Mouse (Mus musculus): ENCODE data around the gene Bach1.

Gene Bach1

DNA sequence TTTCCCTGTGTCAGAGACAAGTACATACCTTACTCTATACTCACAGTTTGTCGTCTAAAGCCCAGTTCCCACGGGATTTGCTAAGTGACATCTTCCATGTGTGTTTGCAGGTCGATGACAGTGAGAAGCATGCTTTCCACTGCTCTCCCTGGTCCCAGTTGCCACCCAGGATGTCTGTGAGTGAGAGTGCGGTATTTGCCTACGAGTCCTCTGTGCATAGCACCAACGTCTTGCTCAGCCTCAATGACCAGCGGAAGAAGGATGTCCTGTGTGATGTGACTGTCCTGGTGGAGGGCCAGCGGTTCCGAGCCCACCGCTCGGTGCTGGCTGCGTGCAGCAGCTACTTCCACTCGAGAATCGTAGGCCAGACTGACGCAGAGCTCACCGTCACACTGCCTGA is 16.5 kb downstream of the Bach1 start:
- no peak for DNase-seq

DNA sequence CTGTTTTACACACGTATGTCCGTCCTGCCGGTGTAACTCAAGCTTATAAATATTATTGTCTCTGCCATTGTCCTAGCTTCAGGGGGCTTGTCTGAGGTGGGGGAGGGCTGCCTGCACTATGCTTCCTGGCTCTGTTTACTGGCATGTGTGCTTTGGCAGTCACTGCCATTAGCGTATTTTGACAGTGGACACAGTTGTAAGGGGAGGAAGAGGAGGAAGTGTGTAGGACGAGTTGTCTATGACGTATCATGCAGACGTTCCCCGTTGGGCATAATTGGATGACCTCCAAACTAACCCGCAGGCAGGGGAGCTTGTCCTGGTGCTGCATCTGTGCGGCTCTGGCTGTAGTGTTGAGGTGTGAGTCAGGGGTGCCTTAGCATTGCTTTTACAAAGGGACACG is 17.5 kb downstream of the Bach1 start:
- no peak for DNase-seq

DNA sequence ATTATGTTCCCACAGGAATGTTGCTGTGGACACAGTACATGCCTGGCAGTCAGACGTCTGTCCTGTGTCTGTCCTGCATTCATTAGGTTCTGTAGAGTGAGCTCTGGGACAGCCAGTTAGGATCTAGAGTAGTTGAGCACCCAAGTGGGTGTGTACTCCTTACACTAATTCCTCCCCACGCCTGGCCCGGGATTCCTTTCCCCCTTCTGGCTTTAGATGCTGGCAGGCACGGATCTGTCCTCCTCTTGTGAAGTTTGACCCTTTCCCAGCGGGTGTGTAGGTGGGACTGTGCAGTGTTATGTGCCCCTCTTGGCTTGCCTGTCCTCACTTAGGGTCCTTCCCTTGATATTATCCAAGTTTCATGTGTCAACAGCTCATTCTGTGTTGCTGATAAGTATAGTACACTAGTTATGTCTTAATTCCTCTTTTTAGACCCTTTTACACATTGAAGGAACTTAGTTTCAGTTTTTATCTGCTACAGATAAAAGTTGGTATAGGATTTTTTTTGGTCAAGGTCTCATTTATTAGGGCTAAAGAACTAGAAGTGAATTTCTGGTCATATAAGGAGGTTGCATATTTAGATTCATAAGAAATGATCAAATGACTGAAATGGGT is 18.4 kb downstream of the Bach1 start:
- DNase-seq = no peak

DNA sequence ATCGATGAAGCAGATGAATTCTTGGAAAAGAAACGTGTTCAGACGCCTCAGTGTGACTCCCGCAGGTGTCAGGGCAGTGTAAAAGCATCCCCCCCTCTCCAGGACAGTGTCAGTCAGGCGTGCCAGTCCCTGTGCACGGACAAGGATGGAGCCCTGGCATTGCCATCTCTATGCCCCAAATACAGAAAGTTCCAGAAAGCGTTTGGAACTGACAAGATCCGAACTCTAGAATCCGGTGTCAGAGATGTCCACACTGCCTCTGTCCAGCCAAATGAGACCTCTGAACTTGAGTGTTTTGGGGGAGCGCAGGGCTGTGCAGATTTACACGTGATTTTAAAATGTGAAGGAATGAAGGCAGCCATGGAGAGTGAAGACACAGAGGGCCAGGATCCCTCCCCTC is 20.3 kb downstream of the Bach1 start:
- DNase-seq = no peak

DNA sequence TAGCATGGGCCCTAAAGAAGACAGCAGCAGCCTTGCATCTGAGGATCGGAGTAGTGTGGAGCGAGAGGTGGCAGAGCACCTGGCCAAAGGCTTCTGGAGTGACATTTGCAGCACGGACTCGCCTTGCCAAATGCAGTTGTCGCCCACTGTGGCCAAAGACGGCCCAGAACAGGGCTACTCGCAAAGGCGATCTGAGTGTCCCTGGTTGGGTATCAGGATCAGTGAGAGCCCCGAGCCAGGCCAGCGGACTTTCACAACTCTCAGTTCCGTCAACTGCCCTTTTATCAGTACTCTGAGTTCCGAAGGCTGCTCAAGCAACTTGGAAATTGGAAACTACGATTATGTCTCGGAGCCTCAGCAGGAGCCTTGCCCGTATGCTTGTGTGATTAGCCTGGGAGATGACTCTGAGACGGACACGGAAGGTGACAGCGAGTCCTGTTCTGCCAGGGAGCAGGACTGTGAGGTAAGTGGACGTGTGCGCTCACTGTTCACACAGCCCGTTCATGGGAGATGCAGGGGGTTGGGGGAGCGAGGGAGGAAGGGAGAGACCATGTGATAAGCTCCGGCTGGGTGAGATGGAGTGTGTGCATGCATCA is 21.0 kb downstream of the Bach1 start:
- no peak for DNase-seq

DNA sequence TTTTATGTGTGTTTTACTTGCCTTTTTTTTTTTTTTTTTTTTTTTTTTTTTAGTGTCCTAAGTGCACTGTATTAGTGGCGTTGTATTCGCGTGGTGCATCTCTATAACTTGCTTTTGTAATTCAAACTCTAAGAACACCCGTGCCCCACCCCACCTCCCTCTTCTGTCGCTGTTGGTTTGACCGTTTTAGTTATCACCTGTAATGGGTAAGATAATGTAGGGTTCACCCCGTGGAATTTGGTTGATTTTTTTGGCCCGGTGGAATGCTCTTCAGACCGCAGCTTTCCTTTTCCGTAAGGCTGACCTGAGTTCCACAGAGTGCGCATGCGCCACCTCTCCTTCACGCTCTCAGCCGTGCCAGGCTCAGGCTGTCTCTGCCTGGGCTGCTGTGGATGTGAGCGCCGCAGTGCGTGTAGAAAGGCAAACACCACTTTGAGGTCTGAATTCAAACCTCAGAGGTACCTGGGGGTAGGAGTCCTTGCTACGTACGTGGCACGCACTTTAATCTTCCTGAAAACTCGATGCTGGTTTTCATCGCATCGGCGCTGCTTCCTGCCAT is 22.2 kb downstream of the Bach1 start:
- no peak for DNase-seq

DNA sequence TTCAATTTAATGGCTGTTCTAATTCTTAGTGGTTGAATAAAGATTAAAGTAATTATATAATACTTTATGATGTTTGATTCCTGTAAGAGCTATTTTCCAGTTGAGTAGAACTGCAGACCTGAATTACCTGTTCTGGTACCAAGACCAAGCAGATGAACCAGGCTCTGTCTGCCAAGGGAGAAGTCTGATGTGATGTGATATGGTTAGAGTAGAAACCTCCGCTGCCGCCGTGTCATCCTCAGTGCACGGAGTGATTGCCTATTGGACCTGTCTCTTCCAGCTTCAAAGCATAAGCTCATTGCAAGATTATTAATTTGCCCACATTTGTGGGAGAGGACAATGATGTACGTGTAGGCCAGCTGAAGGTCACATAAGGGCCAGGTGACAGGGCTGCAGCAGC is 24.1 kb downstream of the Bach1 start:
- no peak for DNase-seq

DNA sequence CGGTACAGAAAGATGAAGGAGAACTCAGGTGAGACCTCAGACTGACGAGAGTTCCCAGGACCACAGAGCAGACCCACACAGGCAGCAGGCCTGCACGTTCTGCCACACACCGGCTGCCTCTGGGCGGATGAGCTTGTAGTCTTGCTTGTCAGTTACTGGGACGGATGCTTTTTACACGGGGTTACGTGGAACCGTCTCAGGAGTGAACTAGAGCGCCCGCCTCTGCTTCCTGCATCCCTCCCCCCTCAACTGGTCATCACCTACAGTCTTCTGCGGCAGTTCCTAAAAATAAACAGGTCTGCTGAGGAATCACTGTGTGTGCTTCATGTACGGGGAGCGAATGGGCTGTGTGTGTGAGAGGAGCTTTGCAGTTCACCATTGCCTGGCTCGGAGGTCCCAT is 24.7 kb downstream of the Bach1 start:
- DNase-seq = no peak

DNA sequence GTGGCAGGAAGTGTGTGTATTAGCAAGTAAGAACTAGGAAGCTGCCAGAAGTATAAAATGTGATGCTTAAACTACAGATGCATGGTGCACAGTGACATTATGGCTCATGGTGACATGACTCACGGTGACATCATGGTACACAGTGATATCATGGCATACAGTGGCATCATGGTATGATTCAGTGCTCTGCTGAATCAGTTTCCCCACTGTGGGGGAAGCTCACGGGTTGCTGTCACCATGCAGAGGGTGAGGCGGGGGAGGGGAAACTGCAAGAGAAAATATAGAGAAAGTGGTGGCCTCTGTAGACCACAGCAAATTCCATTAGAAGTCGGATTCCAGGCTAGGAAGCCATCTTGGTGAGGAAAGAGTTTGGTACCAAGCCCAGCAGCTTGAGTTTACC is 26.1 kb downstream of the Bach1 start:
- DNase-seq = no peak

DNA sequence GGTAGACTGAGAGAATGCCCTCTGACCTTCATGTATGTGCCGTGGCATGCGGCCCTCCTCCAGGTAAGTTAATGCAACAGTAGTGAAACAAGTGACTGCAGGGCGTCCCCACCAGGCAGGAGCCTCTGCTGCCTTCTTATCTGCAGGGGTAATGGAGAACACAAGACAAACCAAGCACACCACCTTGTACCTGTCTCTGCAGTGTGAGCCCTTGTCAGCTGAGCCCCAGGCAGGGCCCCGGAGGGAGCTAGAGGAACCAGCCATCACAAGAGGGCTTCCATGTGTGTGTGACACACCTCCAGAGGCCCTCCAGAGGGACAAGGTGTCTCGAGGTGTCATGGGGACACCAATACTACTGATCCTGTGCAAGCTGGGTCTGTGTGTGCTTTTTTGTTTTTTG is 26.5 kb downstream of the Bach1 start:
- DNase-seq = no peak

DNA sequence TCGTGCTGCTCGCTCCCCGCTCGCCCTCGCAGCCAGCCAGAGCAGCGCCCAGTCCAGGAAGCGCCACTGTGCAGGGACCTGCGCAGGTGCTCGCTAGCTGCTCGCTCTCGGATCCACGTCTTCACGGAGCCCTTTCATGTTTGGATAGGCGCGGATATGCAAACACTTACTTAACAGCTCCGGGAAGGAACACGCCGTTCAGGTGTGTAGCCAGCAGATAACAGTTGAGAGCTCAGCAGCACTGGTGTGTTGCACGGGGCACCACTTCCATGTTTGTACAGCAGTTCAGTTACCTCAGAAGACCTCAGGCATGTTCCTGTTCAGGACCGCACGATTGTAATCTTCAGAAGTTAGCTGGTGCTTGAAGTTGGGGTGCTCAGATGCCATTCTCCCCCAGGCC is 27.2 kb downstream of the Bach1 start:
- no peak for DNase-seq

DNA sequence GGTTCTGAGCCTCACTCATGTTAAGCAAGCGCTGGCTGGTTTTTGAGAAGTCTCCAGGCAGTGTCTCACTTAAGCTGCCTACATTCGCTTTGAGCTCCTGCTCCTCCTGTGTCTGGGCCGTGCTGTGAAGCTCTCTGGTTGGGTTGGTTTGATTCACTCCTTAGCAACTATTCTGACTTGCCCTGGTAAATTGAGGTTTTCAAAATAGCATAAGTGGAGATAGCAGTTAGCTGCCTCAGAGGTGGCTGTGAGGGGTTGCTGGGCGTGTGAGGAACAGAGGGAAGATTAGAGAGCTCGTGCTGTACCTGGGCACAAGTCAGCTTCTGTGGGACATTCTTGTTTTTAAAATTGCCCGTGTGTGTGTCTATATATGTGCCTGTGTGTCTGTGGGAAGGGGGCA is 27.6 kb downstream of the Bach1 start:
- no peak for DNase-seq

DNA sequence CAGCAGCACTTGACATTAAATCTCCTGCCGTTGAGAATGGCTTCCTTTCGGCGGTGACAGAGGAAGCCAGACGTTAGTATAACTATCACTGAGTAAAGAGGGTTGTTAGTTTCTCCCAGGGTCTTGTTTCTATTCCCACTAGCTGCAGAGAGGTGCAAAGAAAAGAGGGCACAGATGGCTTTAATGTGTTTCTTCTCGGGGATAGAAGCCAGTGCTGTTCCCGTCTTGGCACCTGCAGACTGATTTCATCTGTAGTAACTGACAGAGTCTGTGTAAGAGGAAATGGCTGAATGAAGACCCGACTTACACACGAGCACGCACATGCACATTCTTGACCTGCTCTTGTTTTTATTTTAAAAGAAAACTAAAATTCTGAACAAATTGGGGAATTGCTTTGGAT is 28.5 kb downstream of the Bach1 start:
- DNase-seq = no peak

DNA sequence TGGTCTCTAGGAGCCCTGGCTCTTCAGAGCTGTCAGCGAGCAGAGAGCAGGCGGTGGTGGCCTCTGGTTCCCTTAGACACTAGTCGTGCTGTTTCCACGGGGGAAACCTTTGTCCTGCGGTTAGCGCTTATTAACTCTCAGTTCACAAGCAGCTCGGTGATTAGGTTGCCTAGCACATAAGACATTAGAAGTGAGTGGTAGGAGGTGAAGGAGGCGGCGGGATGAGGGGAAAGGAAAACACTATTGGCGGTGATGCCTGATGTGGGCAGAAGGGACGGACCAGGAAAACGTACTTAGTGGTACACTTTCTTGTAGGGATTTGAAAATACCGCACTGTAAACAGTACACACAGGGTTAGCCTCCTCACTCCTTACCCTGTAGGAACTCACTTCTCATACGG is 29.2 kb downstream of the Bach1 start:
- DNase-seq = no peak

DNA sequence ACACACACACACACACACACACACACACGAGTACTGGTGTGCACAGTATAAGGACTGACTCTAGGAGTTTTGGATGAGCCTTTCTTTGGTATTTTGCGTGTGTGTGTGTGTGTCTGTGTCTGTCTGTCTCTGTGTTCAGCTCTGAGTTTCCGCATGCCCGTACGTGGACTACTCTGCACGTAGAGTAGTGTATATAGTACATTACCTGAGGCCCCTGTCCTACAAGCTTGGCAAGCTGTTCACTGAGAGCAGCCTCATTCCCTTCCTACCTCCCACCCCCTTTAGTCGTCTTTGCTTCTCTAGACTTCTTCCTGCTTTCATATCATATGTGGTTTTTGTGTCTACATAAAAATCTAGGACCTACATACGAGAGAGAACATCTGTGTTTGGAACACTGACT is 30.0 kb downstream of the Bach1 start:
- no peak for DNase-seq

DNA sequence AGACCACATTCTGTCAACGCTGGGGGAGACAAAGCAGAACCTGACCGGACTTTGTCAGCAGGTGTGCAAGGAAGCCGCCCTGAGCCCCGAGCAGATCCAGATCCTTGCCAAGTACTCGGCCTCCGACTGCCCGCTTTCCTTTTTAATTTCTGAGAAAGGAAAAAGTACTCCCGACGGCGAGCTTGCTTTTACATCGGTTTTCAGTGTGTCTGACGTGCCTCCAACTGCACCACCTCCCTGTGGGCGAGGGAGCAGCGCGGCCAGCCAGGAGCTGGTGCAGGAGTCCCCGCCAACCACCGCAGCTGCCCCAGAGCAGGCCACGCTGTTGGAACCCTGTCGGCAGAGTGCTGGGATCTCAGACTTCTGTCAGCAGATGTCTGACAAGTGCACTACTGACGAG is 30.7 kb downstream of the Bach1 start:
- DNase-seq = no peak

DNA sequence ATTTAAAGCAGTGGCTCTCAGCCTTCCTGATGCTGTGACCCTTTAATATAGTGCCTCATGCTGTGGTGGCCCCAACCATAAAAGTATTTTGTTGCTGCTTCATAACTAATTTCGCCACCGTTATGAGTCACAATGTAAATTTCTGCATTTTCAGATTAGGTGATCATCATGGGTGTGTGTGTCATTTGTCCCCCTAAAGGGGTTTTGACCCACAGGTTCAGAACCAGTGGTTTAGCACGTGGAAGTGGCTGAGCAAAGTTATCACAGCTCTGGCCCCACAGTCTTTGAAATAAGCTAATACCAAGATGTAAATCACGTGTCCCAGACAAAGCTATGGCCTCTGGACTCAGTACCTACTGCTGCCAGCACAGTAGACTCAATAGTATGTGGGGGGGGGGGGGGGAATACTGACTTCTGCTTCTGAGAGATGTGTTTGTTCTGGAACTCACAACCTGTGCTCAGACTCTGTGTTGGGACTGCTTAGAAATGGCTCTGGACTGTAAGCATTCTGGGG is 36.2 kb downstream of the Bach1 start:
- no peak for DNase-seq

DNA sequence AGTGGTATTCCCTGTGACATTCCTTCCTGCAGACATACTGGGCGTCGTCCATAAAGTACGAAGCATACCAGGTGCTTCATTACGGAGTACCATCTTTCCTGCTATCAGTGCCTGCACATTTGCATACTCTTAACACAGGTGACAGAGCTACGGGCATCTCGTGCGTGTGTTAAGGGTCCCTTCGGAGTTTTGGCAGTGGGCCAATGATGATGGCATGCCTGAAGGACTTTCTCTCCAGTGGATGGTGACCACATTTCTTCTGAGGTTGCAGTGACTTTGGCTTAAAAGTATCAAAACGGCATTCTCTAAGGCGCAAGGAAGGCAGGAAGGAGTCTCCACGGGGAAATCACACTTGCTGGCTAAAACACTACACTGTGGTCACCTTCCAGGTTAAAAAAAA is 37.4 kb downstream of the Bach1 start:
- DNase-seq = no peak

DNA sequence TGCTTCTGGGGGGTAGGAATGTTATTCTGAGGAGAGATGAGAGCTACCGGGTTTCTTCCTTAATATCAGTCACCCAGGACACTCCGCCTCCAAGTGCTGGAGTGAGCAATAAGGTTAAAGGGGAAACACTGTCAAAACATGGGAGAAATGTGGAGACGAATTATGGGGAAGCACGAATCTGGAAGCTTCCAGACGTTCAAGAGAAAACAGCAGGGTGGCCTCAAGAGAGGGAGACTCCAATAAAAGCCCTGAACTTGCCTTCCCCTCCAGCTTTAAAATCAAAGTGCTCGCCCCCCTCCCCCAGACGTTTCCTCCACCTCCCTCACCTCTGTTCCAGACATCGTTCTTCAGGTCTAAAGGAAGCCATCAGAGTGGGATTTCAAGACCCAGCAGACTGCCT is 38.6 kb downstream of the Bach1 start:
- DNase-seq = no peak

DNA sequence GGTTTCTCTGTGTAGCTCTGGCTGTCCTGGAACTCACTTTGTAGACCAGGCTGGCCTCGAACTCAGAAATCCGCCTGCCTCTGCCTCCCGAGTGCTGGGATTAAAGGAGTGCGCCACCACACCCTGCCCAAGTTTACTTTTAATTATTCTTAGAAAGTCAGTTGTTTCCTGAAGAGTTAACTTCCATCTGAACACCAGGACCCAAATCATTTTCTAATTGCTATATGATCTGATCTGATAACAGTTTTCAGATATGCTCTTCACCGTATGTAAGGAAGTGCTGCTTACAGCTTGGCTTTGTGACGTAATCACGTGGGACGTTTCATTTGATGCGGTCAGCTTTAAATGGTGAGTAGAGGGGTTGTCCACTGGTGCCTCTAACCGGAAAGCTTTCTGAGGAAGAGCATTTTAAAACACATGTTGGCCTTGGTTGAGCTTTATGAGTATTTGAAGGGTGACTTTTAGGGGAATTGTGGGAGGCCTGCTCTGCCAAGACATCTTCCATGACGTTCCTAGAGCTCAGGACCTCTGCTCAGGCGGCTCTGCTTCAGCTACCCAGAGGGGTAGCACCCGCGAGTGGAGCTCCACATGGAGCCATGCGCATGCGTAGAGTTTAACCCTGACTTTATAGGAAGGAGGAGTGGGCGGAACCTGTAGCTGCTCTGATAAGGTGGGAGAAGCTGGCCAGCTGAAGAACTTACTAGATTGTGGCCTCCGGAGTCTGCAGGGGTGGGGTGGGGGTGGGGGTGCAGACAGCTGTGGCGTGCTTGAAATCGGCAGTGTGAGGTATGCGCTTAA is 39.3 kb downstream of the Bach1 start:
- no peak for DNase-seq

DNA sequence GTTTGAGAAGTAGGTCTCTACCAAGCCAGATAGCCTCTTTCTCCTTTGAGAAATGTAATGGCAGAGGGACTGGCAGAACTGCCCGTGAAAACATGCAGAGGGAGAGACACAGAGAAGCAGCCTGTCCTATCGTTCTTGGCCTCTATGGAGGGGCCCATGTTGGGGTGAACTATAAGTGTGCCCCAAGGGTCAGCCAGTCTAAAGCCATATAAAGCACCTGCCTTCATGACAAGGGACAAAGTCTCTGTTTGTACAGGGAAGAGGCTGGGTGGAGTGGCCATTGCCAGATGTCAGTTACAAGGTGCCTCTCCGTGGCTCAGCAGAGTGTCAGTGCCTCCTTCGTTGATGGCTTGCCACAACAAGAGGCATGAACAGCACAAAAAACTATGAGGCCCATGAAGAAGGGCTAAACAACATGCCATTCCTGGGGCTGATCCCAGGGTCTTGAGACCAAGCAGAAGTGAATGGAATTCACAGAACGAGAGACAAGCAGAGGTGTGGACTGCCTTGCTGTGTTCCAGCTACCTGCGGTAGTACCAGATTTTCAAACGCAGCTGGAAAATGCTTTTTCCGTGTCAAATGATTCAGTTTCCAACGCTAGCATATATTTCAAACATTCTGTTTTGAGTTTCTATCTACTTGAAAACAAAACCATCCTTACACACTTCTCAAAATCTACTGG is 42.4 kb downstream of the Bach1 start:
- no peak for DNase-seq

DNA sequence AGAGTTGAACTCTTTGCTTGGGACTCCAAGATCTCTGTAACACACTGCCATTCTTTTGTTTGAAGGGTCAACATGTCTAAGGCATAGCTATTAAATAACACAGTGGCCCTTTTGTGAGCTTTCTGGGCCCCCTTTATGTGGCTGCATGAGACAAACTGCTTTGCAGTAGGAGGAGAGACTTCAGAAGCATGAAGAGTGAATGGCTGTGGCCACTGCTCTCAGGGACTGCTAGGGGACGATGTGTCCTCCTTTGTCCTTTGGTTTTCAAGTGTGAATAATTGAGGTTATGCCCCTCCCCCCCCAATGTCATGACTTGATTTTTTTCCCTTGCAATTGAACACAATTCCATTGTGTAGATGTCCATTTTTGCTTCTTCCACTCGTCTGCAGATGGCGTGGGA is 44.9 kb downstream of the Bach1 start:
- no peak for DNase-seq

DNA sequence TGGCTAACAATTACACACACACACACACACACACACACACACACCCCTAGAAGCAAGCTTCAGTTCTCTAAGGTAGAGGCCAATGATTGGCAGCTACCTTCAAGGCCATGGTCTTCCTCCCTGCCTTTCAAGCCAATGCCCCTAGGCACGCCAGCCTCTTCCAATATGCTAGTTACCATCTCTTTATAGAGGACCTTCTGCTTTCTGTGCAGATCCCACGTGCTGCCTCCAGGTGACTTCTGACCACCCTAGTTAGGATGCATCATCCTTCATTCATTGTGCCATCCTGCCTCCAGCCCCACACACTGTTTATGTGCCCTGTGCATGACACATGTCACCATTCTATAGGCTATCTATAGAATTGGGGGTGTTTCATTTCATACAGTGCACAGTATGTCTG is 45.6 kb downstream of the Bach1 start:
- no peak for DNase-seq
